Mouse (Mus musculus) cortical plate, adult 2 months (tissue): Measurements from ENCODE around the gene Gm37240.

Source experiments
- CTCF ChIP-seq: fragments of 200-500 bp; IDR thresholded peaks from 2 replicates; pipeline ENCODE4 v1.5.1; 2011; ENCODE audit warnings: mild to moderate bottlenecking, control low read depth, low read length; ENCODE audit not compliant: insufficient read depth; ENCODE audit errors: extremely low read depth
- POLR2A ChIP-seq: fragments of 200-500 bp; IDR thresholded peaks from 2 replicates; pipeline ENCODE4 v1.6.1; 2011; ENCODE audit warnings: mild to moderate bottlenecking, low read length, control low read depth; ENCODE audit not compliant: insufficient read depth; ENCODE audit errors: extremely low read depth

DNA sequence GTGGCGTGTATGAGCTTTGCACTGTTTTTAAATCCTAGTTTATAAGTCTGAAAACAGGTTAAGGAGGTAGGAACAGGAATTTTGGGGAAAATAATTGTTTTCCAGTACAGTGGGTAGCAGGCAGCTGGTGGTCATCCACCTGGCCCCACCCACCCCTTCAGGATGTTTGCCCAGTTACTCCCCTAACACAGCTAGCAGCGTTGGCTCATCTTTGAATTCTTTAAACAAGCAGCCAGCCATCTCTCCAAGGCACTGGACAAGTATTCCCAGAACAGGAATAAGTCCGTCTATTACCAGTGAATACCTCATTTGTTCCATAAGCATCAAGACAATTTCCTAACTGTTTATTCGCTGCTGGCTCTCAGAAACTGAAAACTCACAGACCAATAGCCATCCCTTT, 1111.7 kb downstream of the Gm37240 start:
- TF ChIP-seq CTCF (no peak), POLR2A (no peak)
